ENCODE assay signal across 8 mouse cellular contexts in genomic region chrX:100597439-100597838, GRCm38 (mm10). TPM values are rescaled to one million over a fixed set of nuclear protein-coding genes. Genes with fewer than 3 reads are reported as not detected.
DNase-seq lines count a peak whose midpoint lies in the region; ATAC-seq and TF ChIP-seq lines count a peak whose summit lies in the region.
"Had no signal": no experiment of that assay in that cellular context is flagged by ENCODE, and none has a peak within 500 bp of the region (broad histone marks: within the 10 kb centered on the region; RNA-seq: fewer than 3 reads in every experiment).

No protein-coding gene starts in this region.

- H3K4me3 ChIP-seq in testis, adult 2 months (ENCODE audit: control insufficient read depth, low read depth, low read length), result no peak overlapping the region
- H3K4me3 ChIP-seq: embryonic facial prominence, embryonic 15.5 days had no signal

- no peak overlapping the region for H3K27ac ChIP-seq in testis, adult 2 months (ENCODE audit: control insufficient read depth, insufficient read depth, low read depth, low read length)
- H3K27ac ChIP-seq: embryonic facial prominence, embryonic 15.5 days had no signal

- no peak for TF ChIP-seq POLR2A in testis, adult 2 months (IDR thresholded peaks at IDR 0.05; ENCODE audit: control insufficient read depth, low read depth, low read length)

- no peaks in the 10 kb centered on the region for H3K27me3 ChIP-seq in testis, adult 2 months (ENCODE audit: control insufficient read depth, insufficient read depth, low read length)

- no peak for DNase-seq in testis, postnatal 14 days (ENCODE audit: low spot score)
- DNase-seq in brain, adult 2 months (ENCODE audit: low read depth, low spot score), result peak; percentile 70
- DNase-seq in frontal cortex, postnatal 25 days (ENCODE audit: low spot score in 2 of 2), result peak; percentile 14 to 22
- DNase-seq in layer of hippocampus, adult 9-11 months, result peak; percentile 39
- peak; percentile 45 to 55 for DNase-seq in lung, postnatal 4 days

- no peak for ATAC-seq in CD4-positive, CD25-positive, alpha-beta regulatory T cell, adult 4 months

- TF ChIP-seq CTCF in testis, adult 2 months (IDR thresholded peaks at IDR 0.05; ENCODE audit: control insufficient read depth, insufficient read depth, insufficient replicate concordance, low read depth, low read length), result peak; percentile 27; the same call in 1 of the 2 replicates

- no peaks in the 10 kb centered on the region for H3K36me3 ChIP-seq in testis, adult 2 months (ENCODE audit: control insufficient read depth, insufficient read depth, low read length)
- H3K36me3 ChIP-seq: embryonic facial prominence, embryonic 15.5 days had no signal

- no peaks in the 10 kb centered on the region for H3K4me1 ChIP-seq in testis, adult 2 months (ENCODE audit: control insufficient read depth, insufficient read depth, low read length)
- H3K4me1 ChIP-seq: embryonic facial prominence, embryonic 15.5 days had no signal

RNA-seq across cellular contexts. Expression of gene P2ry4, which starts 2.8 kb away (rescaled TPM):
- polyA plus RNA-seq in testis, adult 2 months (2012; rRNA removed), result not detected in 2 replicates
- polyA plus RNA-seq in CD4-positive, CD25-positive, alpha-beta regulatory T cell, adult 4 months (2017; shearing (Covaris generic)), result under 1 TPM in 1 of 2 experiments, not detected in 1; 0.12 TPM

RNA-seq across cellular contexts. Expression of gene Arr3, which starts 7.9 kb away (rescaled TPM):
- polyA plus RNA-seq in testis, adult 2 months (2012; rRNA removed), result not detected in 2 replicates
- polyA plus RNA-seq in CD4-positive, CD25-positive, alpha-beta regulatory T cell, adult 4 months (2017; shearing (Covaris generic)), result not detected
- polyA plus RNA-seq: embryonic facial prominence, embryonic 15.5 days had no signal

RNA-seq across cellular contexts. Expression of gene Awat1, which starts 25.4 kb away (rescaled TPM):
- polyA plus RNA-seq in testis, adult 2 months (2012; rRNA removed), result 0.12 TPM in 1 of 2 replicates, not detected in the other
- not detected for polyA plus RNA-seq in CD4-positive, CD25-positive, alpha-beta regulatory T cell, adult 4 months (2017; shearing (Covaris generic))
- polyA plus RNA-seq: embryonic facial prominence, embryonic 15.5 days had no signal

RNA-seq across cellular contexts. Expression of gene Kif4, which starts 28.1 kb away (rescaled TPM):
- 1.0 and 1.1 TPM in 2 replicates for polyA plus RNA-seq in testis, adult 2 months (2012; rRNA removed)
- polyA plus RNA-seq in CD4-positive, CD25-positive, alpha-beta regulatory T cell, adult 4 months (2017; shearing (Covaris generic)), result 1 to 10 TPM; 1.6 to 4.6 TPM

RNA-seq across cellular contexts. Expression of gene Pdzd11, which starts 28.9 kb away (rescaled TPM):
- polyA plus RNA-seq in testis, adult 2 months (2012; rRNA removed), result 7.3 and 7.7 TPM in 2 replicates
- 10 to 100 TPM; 45.0 to 55.4 TPM for polyA plus RNA-seq in CD4-positive, CD25-positive, alpha-beta regulatory T cell, adult 4 months (2017; shearing (Covaris generic))
